Mouse (Mus musculus): ENCODE data around the gene Lrrc7. TPM values are rescaled to one million over a fixed set of nuclear protein-coding genes. Genes with fewer than 3 reads are reported as not detected.

Gene Lrrc7
- polyA plus RNA-seq, 1 experiment from 2014 or later: 0.10 TPM

GRCm38 (mm10) chr3:158278631-158279030, 283.4 kb downstream of the Lrrc7 start:
- TF ChIP-seq CTCF (IDR thresholded peaks at IDR 0.05; ENCODE audit: low read depth): no peak
- H3K9me3 ChIP-seq (ENCODE audit: control insufficient read depth): no peaks in the 10 kb centered on the region
- WGBS: 80% methylated on average over 2 of the region's 2 CpGs
- no peak overlapping the region for H3K27ac ChIP-seq (ENCODE audit: low read depth, low read length)
- H3K9ac ChIP-seq (ENCODE audit: low read depth, low read length): no peak overlapping the region
- no peak overlapping the region for H3K4me2 ChIP-seq (replicated peaks; ENCODE audit: low read depth)
- no peaks in the 10 kb centered on the region for H3K4me1 ChIP-seq (replicated peaks; ENCODE audit: control insufficient read depth, insufficient read depth, low read length)
- ATAC-seq: no peak
- H3K36me3 ChIP-seq (ENCODE audit: control insufficient read depth, insufficient read depth): no peaks in the 10 kb centered on the region
- no peak overlapping the region for H3K4me3 ChIP-seq (ENCODE audit: low read depth, low read length)
- no peaks in the 10 kb centered on the region for H3K27me3 ChIP-seq (replicated peaks; ENCODE audit: control insufficient read depth, insufficient read depth, low read length)

- no peak for ATAC-seq
- WGBS: 58% methylated on average over 1 of the region's 1 CpGs
- no peak overlapping the region for H3K4me3 ChIP-seq (ENCODE audit: low read depth, low read length)
- H3K36me3 ChIP-seq (ENCODE audit: control insufficient read depth, insufficient read depth): no peaks in the 10 kb centered on the region
- no peak overlapping the region for H3K9ac ChIP-seq (ENCODE audit: low read depth, low read length)
- H3K9me3 ChIP-seq (ENCODE audit: control insufficient read depth): no peaks in the 10 kb centered on the region
- no peak overlapping the region for H3K4me2 ChIP-seq (replicated peaks; ENCODE audit: low read depth)
- no peaks in the 10 kb centered on the region for H3K4me1 ChIP-seq (replicated peaks; ENCODE audit: control insufficient read depth, insufficient read depth, low read length)
- H3K27ac ChIP-seq (ENCODE audit: low read depth, low read length): no peak overlapping the region
- H3K27me3 ChIP-seq (replicated peaks; ENCODE audit: control insufficient read depth, insufficient read depth, low read length): no peaks in the 10 kb centered on the region
- TF ChIP-seq CTCF (IDR thresholded peaks at IDR 0.05; ENCODE audit: low read depth): no peak
Observed at GRCm38 (mm10) chr3:158272700-158273099, 289.3 kb downstream of the Lrrc7 start.

GRCm38 (mm10) chr3:158270887-158271286, 291.1 kb downstream of the Lrrc7 start:
- TF ChIP-seq CTCF (IDR thresholded peaks at IDR 0.05; ENCODE audit: low read depth): no peak
- Histone ChIP-seq H3K27ac (ENCODE audit: low read depth, low read length) (no peak overlapping the region), H3K4me3 (ENCODE audit: low read depth, low read length) (no peak overlapping the region), H3K9me3 (ENCODE audit: control insufficient read depth) (no peaks in the 10 kb centered on the region), H3K4me2 (replicated peaks; ENCODE audit: low read depth) (no peak overlapping the region), H3K36me3 (ENCODE audit: control insufficient read depth, insufficient read depth) (no peaks in the 10 kb centered on the region), H3K4me1 (replicated peaks; ENCODE audit: control insufficient read depth, insufficient read depth, low read length) (no peaks in the 10 kb centered on the region), H3K9ac (ENCODE audit: low read depth, low read length) (no peak overlapping the region), H3K27me3 (replicated peaks; ENCODE audit: control insufficient read depth, insufficient read depth, low read length) (no peaks in the 10 kb centered on the region)
- no peak for ATAC-seq
- 56% methylated on average over 1 of the region's 1 CpGs for WGBS

- no peak overlapping the region for H3K4me2 ChIP-seq (replicated peaks; ENCODE audit: low read depth)
- no peak for TF ChIP-seq CTCF (IDR thresholded peaks at IDR 0.05; ENCODE audit: low read depth)
- H3K27me3 ChIP-seq (replicated peaks; ENCODE audit: control insufficient read depth, insufficient read depth, low read length): no peaks in the 10 kb centered on the region
- no peak for ATAC-seq
- H3K36me3 ChIP-seq (ENCODE audit: control insufficient read depth, insufficient read depth): no peaks in the 10 kb centered on the region
- H3K4me1 ChIP-seq (replicated peaks; ENCODE audit: control insufficient read depth, insufficient read depth, low read length): no peaks in the 10 kb centered on the region
- no peak overlapping the region for H3K9ac ChIP-seq (ENCODE audit: low read depth, low read length)
- H3K9me3 ChIP-seq (ENCODE audit: control insufficient read depth): no peaks in the 10 kb centered on the region
- no peak overlapping the region for H3K27ac ChIP-seq (ENCODE audit: low read depth, low read length)
- H3K4me3 ChIP-seq (ENCODE audit: low read depth, low read length): no peak overlapping the region
Observed at GRCm38 (mm10) chr3:158252576-158252975, 309.4 kb downstream of the Lrrc7 start.

GRCm38 (mm10) chr3:158247672-158248071, 314.3 kb downstream of the Lrrc7 start:
- Histone ChIP-seq H3K27ac (ENCODE audit: low read depth, low read length) (no peak overlapping the region), H3K4me2 (replicated peaks; ENCODE audit: low read depth) (no peak overlapping the region), H3K9me3 (ENCODE audit: control insufficient read depth) (no peaks in the 10 kb centered on the region), H3K4me3 (ENCODE audit: low read depth, low read length) (no peak overlapping the region), H3K4me1 (replicated peaks; ENCODE audit: control insufficient read depth, insufficient read depth, low read length) (no peaks in the 10 kb centered on the region), H3K36me3 (ENCODE audit: control insufficient read depth, insufficient read depth) (no peaks in the 10 kb centered on the region), H3K9ac (ENCODE audit: low read depth, low read length) (no peak overlapping the region), H3K27me3 (replicated peaks; ENCODE audit: control insufficient read depth, insufficient read depth, low read length) (no peaks in the 10 kb centered on the region)
- ATAC-seq: no peak
- WGBS: 75% methylated on average over 1 of the region's 1 CpGs
- TF ChIP-seq CTCF (IDR thresholded peaks at IDR 0.05; ENCODE audit: low read depth): no peak

GRCm38 (mm10) chr3:158210657-158211056, 351.4 kb downstream of the Lrrc7 start:
- H3K4me2 ChIP-seq (replicated peaks; ENCODE audit: low read depth): no peak overlapping the region
- no peak for TF ChIP-seq CTCF (IDR thresholded peaks at IDR 0.05; ENCODE audit: low read depth)
- 87% methylated on average over 2 of the region's 2 CpGs for WGBS
- H3K36me3 ChIP-seq (ENCODE audit: control insufficient read depth, insufficient read depth): no peaks in the 10 kb centered on the region
- no peaks in the 10 kb centered on the region for H3K4me1 ChIP-seq (replicated peaks; ENCODE audit: control insufficient read depth, insufficient read depth, low read length)
- H3K27me3 ChIP-seq (replicated peaks; ENCODE audit: control insufficient read depth, insufficient read depth, low read length): no peaks in the 10 kb centered on the region
- no peak overlapping the region for H3K4me3 ChIP-seq (ENCODE audit: low read depth, low read length)
- ATAC-seq: no peak
- H3K27ac ChIP-seq (ENCODE audit: low read depth, low read length): no peak overlapping the region
- no peaks in the 10 kb centered on the region for H3K9me3 ChIP-seq (ENCODE audit: control insufficient read depth)
- no peak overlapping the region for H3K9ac ChIP-seq (ENCODE audit: low read depth, low read length)

GRCm38 (mm10) chr3:158210026-158210425, 352.0 kb downstream of the Lrrc7 start:
- Histone ChIP-seq H3K36me3 (ENCODE audit: control insufficient read depth, insufficient read depth) (no peaks in the 10 kb centered on the region), H3K4me2 (replicated peaks; ENCODE audit: low read depth) (no peak overlapping the region), H3K4me3 (ENCODE audit: low read depth, low read length) (no peak overlapping the region), H3K27ac (ENCODE audit: low read depth, low read length) (no peak overlapping the region), H3K9me3 (ENCODE audit: control insufficient read depth) (no peaks in the 10 kb centered on the region), H3K27me3 (replicated peaks; ENCODE audit: control insufficient read depth, insufficient read depth, low read length) (no peaks in the 10 kb centered on the region), H3K4me1 (replicated peaks; ENCODE audit: control insufficient read depth, insufficient read depth, low read length) (no peaks in the 10 kb centered on the region), H3K9ac (ENCODE audit: low read depth, low read length) (no peak overlapping the region)
- ATAC-seq: no peak
- TF ChIP-seq CTCF (IDR thresholded peaks at IDR 0.05; ENCODE audit: low read depth): peak; percentile 72
- 27% methylated on average over 2 of the region's 2 CpGs for WGBS

Measured in intestine, postnatal 0 days (tissue).